Mouse (Mus musculus): ENCODE results near the gene Dars2.

The Dars2 gene

GRCm38 (mm10) chr1:161070352-161071271, at the start of gene Dars2, which contains the start of gene Cenpl:
Dars2 (minus strand) TSS chr1:161070658.
Cenpl (plus strand) TSS chr1:161070713.
- peak; percentile 94 for DNase-seq (ENCODE audit: low read depth, low spot score)

GRCm38 (mm10) chr1:161114591-161114990, 44.1 kb upstream of the Dars2 start:
- DNase-seq (ENCODE audit: low read depth, low spot score), result no peak

GRCm38 (mm10) chr1:161109216-161109615, 38.8 kb upstream of the Dars2 start:
- no peak for DNase-seq (ENCODE audit: low read depth, low spot score)

- DNase-seq (ENCODE audit: low read depth, low spot score), result no peak
Observed at GRCm38 (mm10) chr1:161103842-161104241, 33.4 kb upstream of the Dars2 start.

- no peak for DNase-seq (ENCODE audit: low read depth, low spot score)
Observed at GRCm38 (mm10) chr1:161099721-161100405, 29.4 kb upstream of the Dars2 start.

- no peak for DNase-seq (ENCODE audit: low read depth, low spot score)
Observed at GRCm38 (mm10) chr1:161077243-161077642, 6.8 kb upstream of the Dars2 start.

GRCm38 (mm10) chr1:161076238-161076637, 5.8 kb upstream of the Dars2 start:
- DNase-seq (ENCODE audit: low read depth, low spot score), result no peak

- no peak for DNase-seq (ENCODE audit: low read depth, low spot score)
Observed at GRCm38 (mm10) chr1:161071272-161071620, 788 bp upstream of the Dars2 start.

- no peak for DNase-seq (ENCODE audit: low read depth, low spot score)
Observed at GRCm38 (mm10) chr1:161063351-161063750, 7.1 kb downstream of the Dars2 start.

- no peak for DNase-seq (ENCODE audit: low read depth, low spot score)
Observed at GRCm38 (mm10) chr1:161057164-161057563, 13.3 kb downstream of the Dars2 start.

GRCm38 (mm10) chr1:161046972-161047371, 23.5 kb downstream of the Dars2 start:
- no peak for DNase-seq (ENCODE audit: low read depth, low spot score)

GRCm38 (mm10) chr1:161041261-161042020, 29.0 kb downstream of the Dars2 start:
- DNase-seq (ENCODE audit: low read depth, low spot score), result no peak

- no peak for DNase-seq (ENCODE audit: low read depth, low spot score)
Observed at GRCm38 (mm10) chr1:161040855-161041254, 29.6 kb downstream of the Dars2 start.

- DNase-seq (ENCODE audit: low read depth, low spot score), result no peak
Observed at GRCm38 (mm10) chr1:161040426-161040770, 30.1 kb downstream of the Dars2 start.

- DNase-seq (ENCODE audit: low read depth, low spot score), result no peak
Observed at GRCm38 (mm10) chr1:161039741-161040425, 30.6 kb downstream of the Dars2 start.

- no peak for DNase-seq (ENCODE audit: low read depth, low spot score)
Observed at GRCm38 (mm10) chr1:161038968-161039721, 31.3 kb downstream of the Dars2 start.

- DNase-seq (ENCODE audit: low read depth, low spot score), result no peak
Observed at GRCm38 (mm10) chr1:161038004-161038403, 32.5 kb downstream of the Dars2 start.

- DNase-seq (ENCODE audit: low read depth, low spot score), result no peak
Observed at GRCm38 (mm10) chr1:161037599-161037998, 32.9 kb downstream of the Dars2 start.

GRCm38 (mm10) chr1:161037026-161037425, 33.4 kb downstream of the Dars2 start:
- DNase-seq (ENCODE audit: low read depth, low spot score), result no peak

GRCm38 (mm10) chr1:161036411-161036841, 34.0 kb downstream of the Dars2 start:
- no peak for DNase-seq (ENCODE audit: low read depth, low spot score)
